Mouse (Mus musculus): Measurements from ENCODE around the gene E130308A19Rik. TPM values are rescaled to one million over a fixed set of nuclear protein-coding genes. Genes with fewer than 3 reads are reported as not detected.
A peak's percentile ranks its signal among the peaks of the same experiment; 100 is the strongest.

The E130308A19Rik gene
- polyA plus RNA-seq (2014; fragmentation: Nextera tagmentation; extraction: Ambion mirVana) = 29.3 and 29.6 TPM in 2 replicates

- Histone ChIP-seq H3K36me3 (ENCODE audit: insufficient read depth) (no peaks in the 10 kb centered on the region), H3K9me3 (ENCODE audit: low read depth, low read length) (no peaks in the 10 kb centered on the region), H3K4me3 (ENCODE audit: low read depth, low read length) (peak within 1 kb of the TSS; percentile 87), H3K27me3 (ENCODE audit: insufficient read depth, low read length) (no peaks in the 10 kb centered on the region), H3K9ac (peak within 1 kb of the TSS; percentile 87), H3K27ac (ENCODE audit: low read depth) (peak within 1 kb of the TSS; percentile 76), H3K4me1 (ENCODE audit: insufficient read depth) (no peaks in the 10 kb centered on the region), H3K4me2 (peak within 1 kb of the TSS; percentile 86)
- WGBS = under 1% methylated on average over 119 of the region's 120 CpGs
- TF ChIP-seq CTCF (IDR thresholded peaks at IDR 0.05; ENCODE audit: low read depth) = no peak
- ATAC-seq (ENCODE audit: insufficient read depth) (peak; percentile 93), DNase-seq (peak; percentile 91)
Observed at GRCm38 (mm10) chr4:59625998-59626910, at the start of gene E130308A19Rik. Gene E130308A19Rik, plus strand, starts transcription at chr4:59626211.

- H3K4me2 ChIP-seq = peak overlapping the region; percentile 90
- peak overlapping the region; percentile 71 for H3K9ac ChIP-seq
- H3K27me3 ChIP-seq (ENCODE audit: insufficient read depth, low read length) = no peaks in the 10 kb centered on the region
- DNase-seq (peak; percentile 68), ATAC-seq (ENCODE audit: insufficient read depth) (peak; percentile 19)
- no peaks in the 10 kb centered on the region; the same call in 1 of the 2 replicates for H3K4me1 ChIP-seq (ENCODE audit: insufficient read depth)
- H3K27ac ChIP-seq (ENCODE audit: low read depth) = peak overlapping the region; percentile 86
- WGBS = under 1% methylated on average over 23 of the region's 23 CpGs
- no peaks in the 10 kb centered on the region for H3K36me3 ChIP-seq (ENCODE audit: insufficient read depth)
- peak overlapping the region; percentile 64 for H3K4me3 ChIP-seq (ENCODE audit: low read depth, low read length)
- H3K9me3 ChIP-seq (ENCODE audit: low read depth, low read length) = no peaks in the 10 kb centered on the region
- TF ChIP-seq CTCF (IDR thresholded peaks at IDR 0.05; ENCODE audit: low read depth) = no peak
Observed at GRCm38 (mm10) chr4:59580495-59581281, 45.3 kb upstream of the E130308A19Rik start.

- TF ChIP-seq CTCF (IDR thresholded peaks at IDR 0.05; ENCODE audit: low read depth) = no peak
- Histone ChIP-seq H3K36me3 (ENCODE audit: insufficient read depth) (no peaks in the 10 kb centered on the region), H3K4me1 (ENCODE audit: insufficient read depth) (no peaks in the 10 kb centered on the region; the same call in 1 of the 2 replicates), H3K9ac (peak within 1 kb of the TSS; percentile 71), H3K4me3 (ENCODE audit: low read depth, low read length) (peak within 1 kb of the TSS; percentile 64), H3K27ac (ENCODE audit: low read depth) (peak within 1 kb of the TSS; percentile 86), H3K27me3 (ENCODE audit: insufficient read depth, low read length) (no peaks in the 10 kb centered on the region), H3K9me3 (ENCODE audit: low read depth, low read length) (no peaks in the 10 kb centered on the region), H3K4me2 (peak within 1 kb of the TSS; percentile 90)
- ATAC-seq (ENCODE audit: insufficient read depth) (peak; percentile 97), DNase-seq (peak; percentile 100)
- 1% methylated on average over 61 of the region's 61 CpGs for whole genome bisulfite sequencing
Observed at GRCm38 (mm10) chr4:59581314-59582185, 44.5 kb upstream of the E130308A19Rik start, which contains the start of gene Hsdl2. Gene Hsdl2, plus strand, starts transcription at chr4:59581563.

DNA sequence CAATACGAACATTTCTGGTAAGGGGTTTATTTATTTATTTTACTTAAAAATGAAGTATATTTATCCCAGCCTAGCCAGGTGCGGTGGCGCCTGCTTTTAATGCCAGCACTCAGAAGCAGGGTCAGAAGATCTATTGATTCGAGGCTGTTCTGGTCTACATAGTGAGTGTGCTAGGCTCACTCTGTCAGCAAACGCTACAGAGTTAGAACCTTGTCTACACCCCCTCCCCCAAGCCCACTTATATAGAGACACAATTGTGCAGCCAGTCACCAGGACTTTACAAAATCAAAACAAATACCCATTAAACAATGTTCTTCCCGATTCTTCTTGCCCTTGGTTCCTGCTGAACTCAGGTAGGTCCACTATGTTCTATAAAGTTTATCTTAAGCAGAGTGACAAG lies 43.8 kb upstream of the E130308A19Rik start:
- Histone ChIP-seq H3K4me2 (peak overlapping the region; percentile 90), H3K9ac (no peak overlapping the region), H3K36me3 (ENCODE audit: insufficient read depth) (no peaks in the 10 kb centered on the region), H3K4me3 (ENCODE audit: low read depth, low read length) (peak overlapping the region; percentile 64), H3K9me3 (ENCODE audit: low read depth, low read length) (no peaks in the 10 kb centered on the region), H3K27me3 (ENCODE audit: insufficient read depth, low read length) (no peaks in the 10 kb centered on the region), H3K27ac (ENCODE audit: low read depth) (no peak overlapping the region), H3K4me1 (ENCODE audit: insufficient read depth) (no peaks in the 10 kb centered on the region; the same call in 1 of the 2 replicates)
- DNase-seq (peak; percentile 7), ATAC-seq (ENCODE audit: insufficient read depth) (no peak)
- no peak for TF ChIP-seq CTCF (IDR thresholded peaks at IDR 0.05; ENCODE audit: low read depth)
- 15% methylated on average over 6 of the region's 6 CpGs for WGBS

GRCm38 (mm10) chr4:59585097-59585496 lies 40.9 kb upstream of the E130308A19Rik start:
- TF ChIP-seq CTCF (IDR thresholded peaks at IDR 0.05; ENCODE audit: low read depth) = no peak
- ATAC-seq (ENCODE audit: insufficient read depth) = no peak
- Histone ChIP-seq H3K9ac (no peak overlapping the region), H3K4me2 (no peak overlapping the region), H3K4me1 (ENCODE audit: insufficient read depth) (no peaks in the 10 kb centered on the region; the same call in 1 of the 2 replicates), H3K27me3 (ENCODE audit: insufficient read depth, low read length) (no peaks in the 10 kb centered on the region), H3K4me3 (ENCODE audit: low read depth, low read length) (no peak overlapping the region), H3K27ac (ENCODE audit: low read depth) (no peak overlapping the region), H3K36me3 (ENCODE audit: insufficient read depth) (no peaks in the 10 kb centered on the region), H3K9me3 (ENCODE audit: low read depth, low read length) (no peaks in the 10 kb centered on the region)
- WGBS = 75% methylated on average over 5 of the region's 5 CpGs
- DNase-seq = no peak

DNA sequence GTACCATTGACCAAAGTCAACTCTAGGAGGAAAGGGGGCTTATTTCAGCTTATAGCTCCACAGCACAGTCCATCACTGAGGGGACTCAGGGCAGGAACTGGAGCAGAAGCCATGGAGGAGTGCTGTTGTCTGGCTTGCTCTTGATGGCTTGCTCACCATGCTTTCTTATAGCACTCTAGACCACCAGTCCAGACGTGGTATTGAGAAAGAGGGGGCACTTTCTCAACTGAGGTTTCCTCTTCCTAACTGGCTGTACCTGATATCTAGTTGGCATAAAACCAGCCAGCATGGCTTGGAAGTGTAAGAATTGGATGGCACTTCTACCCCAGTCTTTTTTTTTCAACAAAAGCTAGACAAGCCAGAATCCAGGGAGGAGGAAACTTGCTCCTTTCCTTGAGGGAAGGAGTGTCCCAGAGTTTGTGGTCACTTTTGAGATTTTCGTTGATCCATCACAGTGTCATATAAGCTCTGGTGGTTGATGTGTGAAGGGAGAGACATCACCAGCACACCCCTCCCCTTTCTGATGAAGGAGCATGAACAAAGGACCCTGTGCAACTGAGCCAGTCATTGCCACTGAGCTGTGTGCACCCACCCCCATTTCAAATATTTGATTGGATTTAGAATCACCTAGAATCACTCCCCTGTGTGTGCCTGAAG lies 38.7 kb upstream of the E130308A19Rik start:
- Histone ChIP-seq H3K36me3 (ENCODE audit: insufficient read depth) (no peaks in the 10 kb centered on the region), H3K9me3 (ENCODE audit: low read depth, low read length) (no peaks in the 10 kb centered on the region), H3K27me3 (ENCODE audit: insufficient read depth, low read length) (no peaks in the 10 kb centered on the region), H3K4me3 (ENCODE audit: low read depth, low read length) (no peak overlapping the region), H3K4me2 (no peak overlapping the region), H3K9ac (no peak overlapping the region), H3K4me1 (ENCODE audit: insufficient read depth) (no peaks in the 10 kb centered on the region), H3K27ac (ENCODE audit: low read depth) (no peak overlapping the region)
- TF ChIP-seq CTCF (IDR thresholded peaks at IDR 0.05; ENCODE audit: low read depth) = no peak
- DNase-seq (no peak), ATAC-seq (ENCODE audit: insufficient read depth) (no peak)
- 54% methylated on average over 2 of the region's 2 CpGs for WGBS
